Mouse (Mus musculus): ENCODE measurements around the gene Camk2g. TPM values are rescaled to one million over a fixed set of nuclear protein-coding genes. Genes with fewer than 3 reads are reported as not detected.

The Camk2g gene
- polyA plus RNA-seq, 1 experiment from 2014 or later, result 55.0 TPM

- Histone ChIP-seq H3K4me3 (peak overlapping the region; percentile 93), H3K9ac (peak overlapping the region; percentile 93), H3K4me2 (peak overlapping the region; percentile 92), H3K36me3 (peaks cover 43% of the 10 kb centered on the region), H3K4me1 (peaks cover 54% of the 10 kb centered on the region), H3K9me3 (no peaks in the 10 kb centered on the region), H3K27me3 (replicated peaks) (no peaks in the 10 kb centered on the region), H3K27ac (replicated peaks) (peak overlapping the region; percentile 88)
- ATAC-seq (ENCODE audit: extremely low read depth, insufficient number of reproducible peaks, low FRiP score, low TSS enrichment), result peak; percentile 53
- WGBS, result under 1% methylated on average over 52 of the region's 57 CpGs
Measured at GRCm38 (mm10) chr14:20792922-20793757, 748 bp downstream of the Camk2g start.

DNA sequence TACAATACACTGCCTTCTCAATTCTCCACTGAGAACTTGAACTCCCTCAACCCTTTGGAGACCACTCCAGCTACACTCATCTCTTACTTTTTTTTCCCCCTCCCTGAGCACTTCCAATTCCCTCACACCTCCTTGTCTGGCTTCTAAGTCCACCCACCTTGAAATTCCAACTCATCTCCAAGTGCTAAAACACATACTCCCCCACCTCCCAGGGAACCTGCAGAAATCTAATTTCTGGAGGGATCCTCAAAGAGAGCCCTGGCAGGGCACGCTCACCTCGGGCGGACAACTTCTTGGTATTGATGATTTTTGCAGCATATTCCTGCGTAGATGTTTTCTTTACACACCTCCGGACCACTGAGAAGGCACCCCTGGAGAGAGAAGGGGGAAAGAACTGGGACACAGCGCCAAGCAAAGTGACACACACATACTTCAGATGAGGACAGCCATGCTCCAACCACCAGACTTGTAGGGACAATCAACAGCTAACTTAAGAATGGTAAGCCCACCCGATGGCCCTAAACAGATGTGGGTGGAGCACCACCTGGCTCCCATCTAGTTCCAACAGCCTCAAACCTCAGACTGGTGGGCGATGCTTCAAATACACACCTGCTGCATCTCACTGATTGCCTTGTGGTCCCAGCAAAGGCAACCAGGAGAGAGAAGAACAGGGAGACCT lies 1.5 kb downstream of the Camk2g start:
- ATAC-seq (ENCODE audit: extremely low read depth, insufficient number of reproducible peaks, low FRiP score, low TSS enrichment), result no peak
- no peaks in the 10 kb centered on the region for H3K9me3 ChIP-seq
- H3K27ac ChIP-seq (replicated peaks), result peak overlapping the region; percentile 88; the same call in 1 of the 2 replicates
- peak overlapping the region; percentile 92 for H3K4me2 ChIP-seq
- H3K4me3 ChIP-seq, result peak overlapping the region; percentile 93
- H3K9ac ChIP-seq, result peak overlapping the region; percentile 93
- peaks cover 61% of the 10 kb centered on the region for H3K4me1 ChIP-seq
- WGBS, result 64% methylated on average over 8 of the region's 8 CpGs
- peaks cover 51% of the 10 kb centered on the region for H3K36me3 ChIP-seq
- no peaks in the 10 kb centered on the region for H3K27me3 ChIP-seq (replicated peaks)

DNA sequence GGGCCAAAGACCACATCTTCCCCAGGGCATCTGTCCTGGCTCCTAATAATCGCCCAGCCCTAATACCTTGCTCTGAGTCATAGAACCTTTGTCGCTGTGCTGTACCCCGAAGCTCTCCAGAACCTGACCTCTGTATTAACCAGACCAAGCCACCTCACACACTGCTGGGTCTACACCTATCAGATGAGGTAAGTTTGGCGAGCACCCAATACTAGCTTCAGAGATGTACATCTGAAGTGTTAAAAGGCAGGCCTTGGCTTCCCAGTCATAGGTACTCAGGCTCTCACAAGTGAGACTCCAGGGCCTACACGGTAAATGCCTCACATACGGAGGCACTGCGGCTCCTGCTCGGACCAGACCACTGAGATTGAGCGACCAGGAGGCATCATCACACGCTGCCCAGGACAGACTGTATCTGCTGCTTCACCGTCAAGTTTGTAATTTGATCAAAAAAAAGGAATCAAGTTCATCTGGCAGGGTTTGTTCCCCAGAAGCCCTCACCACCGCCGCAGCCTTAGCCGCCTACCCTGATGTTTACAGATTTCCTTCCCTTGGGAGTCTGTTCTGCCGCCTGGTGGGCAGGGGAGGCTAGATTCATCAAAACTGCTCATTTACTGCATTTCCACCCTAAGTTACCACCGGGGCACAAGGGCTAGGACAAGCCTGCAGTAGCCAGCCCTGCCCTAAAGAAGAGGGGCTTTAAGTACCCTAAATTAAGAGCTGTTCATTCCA lies 2.2 kb downstream of the Camk2g start:
- peaks cover 68% of the 10 kb centered on the region for H3K4me1 ChIP-seq
- H3K9ac ChIP-seq, result peak overlapping the region; percentile 93

DNA sequence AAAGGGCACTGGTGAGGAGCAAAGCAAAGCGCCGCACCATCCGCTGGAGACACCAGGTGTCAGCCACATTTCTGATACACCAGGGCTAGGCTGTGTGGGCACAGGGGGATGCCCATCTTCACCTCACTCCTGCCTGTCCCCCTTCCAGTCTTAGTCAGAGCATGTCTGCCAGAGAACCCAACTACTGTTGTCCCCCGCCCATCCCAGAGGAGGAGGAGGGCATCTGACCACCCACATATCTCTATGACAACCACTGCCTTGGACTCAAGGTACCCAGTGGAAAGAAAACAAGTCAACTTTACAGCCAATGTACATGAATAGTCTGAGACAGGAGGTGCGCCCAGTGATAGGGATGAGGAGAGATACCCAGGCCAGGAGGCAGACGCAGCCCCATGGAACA lies 2.9 kb downstream of the Camk2g start:
- 0 out of 2 replicates have a peak overlapping the region, but pooled peaks have one; percentile 93 for H3K9ac ChIP-seq
- no peaks in the 10 kb centered on the region for H3K9me3 ChIP-seq
- H3K4me2 ChIP-seq, result no peak overlapping the region
- no peak overlapping the region for H3K4me3 ChIP-seq
- no peaks in the 10 kb centered on the region for H3K27me3 ChIP-seq (replicated peaks)
- ATAC-seq (ENCODE audit: extremely low read depth, insufficient number of reproducible peaks, low FRiP score, low TSS enrichment), result no peak
- H3K4me1 ChIP-seq, result peaks cover 71% of the 10 kb centered on the region
- WGBS, result 94% methylated on average over 6 of the region's 6 CpGs
- peaks cover 62% of the 10 kb centered on the region for H3K36me3 ChIP-seq
- no peak overlapping the region for H3K27ac ChIP-seq (replicated peaks)

More for the DNA sequence above, 2.2 kb downstream of the Camk2g start:
- Histone ChIP-seq H3K36me3 (peaks cover 55% of the 10 kb centered on the region), H3K4me3 (0 out of 2 replicates have a peak overlapping the region, but pooled peaks have one; percentile 93), H3K9me3 (no peaks in the 10 kb centered on the region), H3K27me3 (replicated peaks) (no peaks in the 10 kb centered on the region), H3K27ac (replicated peaks) (no peak overlapping the region), H3K4me2 (peak overlapping the region; percentile 92)
- 79% methylated on average over 16 of the region's 16 CpGs for WGBS
- no peak for ATAC-seq (ENCODE audit: extremely low read depth, insufficient number of reproducible peaks, low FRiP score, low TSS enrichment)

DNA sequence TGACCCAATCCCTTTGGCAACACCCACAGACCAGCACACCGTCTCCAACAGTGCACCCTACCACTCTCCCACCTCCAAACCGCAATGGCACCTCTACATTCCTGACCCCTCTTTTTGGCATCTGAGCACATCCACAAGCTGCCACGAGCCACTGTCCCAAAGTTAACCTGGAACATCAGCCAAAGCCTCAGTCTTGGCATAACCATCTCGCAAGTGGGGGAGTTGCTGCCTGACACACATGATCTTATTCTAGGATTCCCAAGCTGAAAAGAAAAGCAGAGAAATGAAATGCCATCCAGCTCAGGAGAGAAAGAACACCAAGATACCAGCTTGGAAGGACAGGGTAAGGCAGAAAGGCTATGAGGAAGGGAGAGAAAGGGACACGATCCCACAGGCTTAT lies 3.4 kb downstream of the Camk2g start:
- peaks cover 71% of the 10 kb centered on the region for H3K4me1 ChIP-seq
- H3K4me2 ChIP-seq, result no peak overlapping the region
- WGBS, result 86% methylated on average over 5 of the region's 5 CpGs
- H3K4me3 ChIP-seq, result no peak overlapping the region
- no peak overlapping the region for H3K27ac ChIP-seq (replicated peaks)
- ATAC-seq (ENCODE audit: extremely low read depth, insufficient number of reproducible peaks, low FRiP score, low TSS enrichment), result no peak
- peaks cover 68% of the 10 kb centered on the region for H3K36me3 ChIP-seq
- H3K27me3 ChIP-seq (replicated peaks), result no peaks in the 10 kb centered on the region
- 0 out of 2 replicates have a peak overlapping the region, but pooled peaks have one; percentile 16 for H3K9ac ChIP-seq
- no peaks in the 10 kb centered on the region for H3K9me3 ChIP-seq

GRCm38 (mm10) chr14:20789593-20789992 lies 4.3 kb downstream of the Camk2g start:
- no peak for ATAC-seq (ENCODE audit: extremely low read depth, insufficient number of reproducible peaks, low FRiP score, low TSS enrichment)
- Histone ChIP-seq H3K9me3 (no peaks in the 10 kb centered on the region), H3K4me2 (no peak overlapping the region), H3K9ac (0 out of 2 replicates have a peak overlapping the region, but pooled peaks have one; percentile 19), H3K4me3 (no peak overlapping the region), H3K27ac (replicated peaks) (no peak overlapping the region), H3K4me1 (peaks cover 71% of the 10 kb centered on the region), H3K36me3 (peaks cover 76% of the 10 kb centered on the region), H3K27me3 (replicated peaks) (no peaks in the 10 kb centered on the region)
- 77% methylated on average over 4 of the region's 4 CpGs for WGBS

DNA sequence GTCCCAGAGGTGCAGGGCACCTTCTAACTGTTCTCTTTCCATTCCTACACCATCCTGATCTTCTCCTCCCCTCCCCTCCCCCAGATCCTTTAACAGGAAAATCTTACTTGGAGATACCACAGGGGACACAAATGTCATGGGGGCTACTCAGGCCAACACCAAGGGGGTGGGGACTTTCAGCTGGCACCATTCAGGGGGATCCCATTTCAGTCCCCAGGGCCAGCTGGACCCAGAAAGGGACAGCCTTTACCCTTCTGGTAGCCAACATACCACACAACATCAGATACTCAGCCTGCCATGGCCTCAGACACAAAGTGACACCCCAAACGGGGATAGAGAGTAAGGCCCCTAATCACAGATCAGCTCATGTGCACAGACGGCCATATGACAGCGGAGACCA lies 5.7 kb downstream of the Camk2g start:
- H3K4me3 ChIP-seq, result no peak overlapping the region
- no peaks in the 10 kb centered on the region for H3K9me3 ChIP-seq
- no peak overlapping the region for H3K27ac ChIP-seq (replicated peaks)
- H3K27me3 ChIP-seq (replicated peaks), result no peaks in the 10 kb centered on the region
- H3K4me2 ChIP-seq, result no peak overlapping the region
- ATAC-seq (ENCODE audit: extremely low read depth, insufficient number of reproducible peaks, low FRiP score, low TSS enrichment), result no peak
- peaks cover 84% of the 10 kb centered on the region for H3K4me1 ChIP-seq
- H3K36me3 ChIP-seq, result peaks cover 91% of the 10 kb centered on the region
- peak overlapping the region; percentile 58; the same call in 1 of the 2 replicates for H3K9ac ChIP-seq
- 72% methylated on average over 3 of the region's 3 CpGs for WGBS

DNA sequence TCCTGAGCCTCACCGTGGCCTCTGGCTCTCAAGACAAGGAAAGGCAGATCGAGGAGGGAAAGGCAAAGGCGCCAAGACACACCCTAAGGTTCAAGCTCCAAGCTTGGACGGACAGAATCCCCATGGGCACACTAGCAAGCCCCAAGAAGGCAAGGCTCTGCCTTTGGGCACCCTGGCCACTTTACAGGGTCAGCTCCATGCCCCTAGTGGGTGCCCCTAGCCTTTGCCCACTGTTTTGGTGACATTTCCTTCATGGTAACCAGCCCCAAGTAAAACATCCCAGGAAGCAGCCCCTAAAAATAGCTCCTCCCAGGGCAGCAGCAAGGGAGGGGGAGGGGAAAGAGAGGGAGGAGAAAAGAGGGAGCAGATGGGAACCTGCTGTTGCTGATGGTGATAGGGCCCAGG lies 7.3 kb downstream of the Camk2g start:
- Histone ChIP-seq H3K27me3 (replicated peaks) (no peaks in the 10 kb centered on the region), H3K4me1 (peaks cover 74% of the 10 kb centered on the region), H3K9me3 (no peaks in the 10 kb centered on the region), H3K36me3 (peaks cover 98% of the 10 kb centered on the region), H3K4me2 (peak overlapping the region; percentile 56), H3K27ac (replicated peaks) (peak overlapping the region; percentile 81), H3K9ac (peak overlapping the region; percentile 58; the same call in 1 of the 2 replicates), H3K4me3 (no peak overlapping the region; the same call in 1 of the 2 replicates)
- ATAC-seq (ENCODE audit: extremely low read depth, insufficient number of reproducible peaks, low FRiP score, low TSS enrichment), result no peak
- WGBS, result 44% methylated on average over 4 of the region's 4 CpGs

GRCm38 (mm10) chr14:20786020-20786419 lies 7.9 kb downstream of the Camk2g start:
- H3K4me2 ChIP-seq, result peak overlapping the region; percentile 56; the same call in 1 of the 2 replicates
- H3K9ac ChIP-seq, result peak overlapping the region; percentile 58
- WGBS, result 75% methylated on average over 5 of the region's 5 CpGs
- ATAC-seq (ENCODE audit: extremely low read depth, insufficient number of reproducible peaks, low FRiP score, low TSS enrichment), result no peak
- no peak overlapping the region for H3K4me3 ChIP-seq
- H3K27ac ChIP-seq (replicated peaks), result peak overlapping the region; percentile 81
- H3K36me3 ChIP-seq, result peaks cover 98% of the 10 kb centered on the region
- H3K4me1 ChIP-seq, result peaks cover 73% of the 10 kb centered on the region
- no peaks in the 10 kb centered on the region for H3K27me3 ChIP-seq (replicated peaks)
- no peaks in the 10 kb centered on the region for H3K9me3 ChIP-seq

- Histone ChIP-seq H3K4me1 (peaks cover 70% of the 10 kb centered on the region), H3K36me3 (peaks cover 96% of the 10 kb centered on the region), H3K27me3 (replicated peaks) (no peaks in the 10 kb centered on the region), H3K4me3 (no peak overlapping the region), H3K4me2 (no peak overlapping the region), H3K27ac (replicated peaks) (peak overlapping the region; percentile 62), H3K9me3 (no peaks in the 10 kb centered on the region), H3K9ac (peak overlapping the region; percentile 58)
- 50% methylated on average over 1 of the region's 1 CpGs for WGBS
- ATAC-seq (ENCODE audit: extremely low read depth, insufficient number of reproducible peaks, low FRiP score, low TSS enrichment), result no peak
Measured at GRCm38 (mm10) chr14:20785231-20785630, 8.7 kb downstream of the Camk2g start.

DNA sequence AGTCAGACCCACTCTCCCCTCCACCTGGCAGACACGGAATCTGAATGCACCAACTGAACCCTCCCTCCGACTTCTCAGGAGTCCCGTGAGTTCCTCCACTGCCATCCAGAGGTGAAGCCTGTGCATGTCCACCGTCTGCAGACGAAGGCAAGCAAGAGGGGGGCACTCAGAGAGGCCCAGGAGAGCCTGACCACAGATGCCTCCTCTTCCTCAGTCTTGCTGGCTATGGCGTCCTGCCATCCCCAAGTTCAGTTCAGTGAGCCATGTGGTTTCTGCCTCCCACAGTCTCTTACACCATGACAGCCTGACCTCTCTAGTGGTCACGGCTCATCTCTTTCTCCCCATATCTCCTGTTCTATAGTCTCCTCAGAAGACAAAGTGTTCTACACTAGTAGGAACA lies 9.2 kb downstream of the Camk2g start:
- peaks cover 65% of the 10 kb centered on the region for H3K4me1 ChIP-seq
- H3K36me3 ChIP-seq, result peaks cover 96% of the 10 kb centered on the region
- ATAC-seq (ENCODE audit: extremely low read depth, insufficient number of reproducible peaks, low FRiP score, low TSS enrichment), result no peak

More for the DNA sequence above, 9.2 kb downstream of the Camk2g start:
- Histone ChIP-seq H3K4me2 (no peak overlapping the region), H3K4me3 (no peak overlapping the region), H3K9ac (no peak overlapping the region), H3K27me3 (replicated peaks) (no peaks in the 10 kb centered on the region), H3K27ac (replicated peaks) (0 out of 2 replicates have a peak overlapping the region, but pooled peaks have one; percentile 0), H3K9me3 (no peaks in the 10 kb centered on the region)
- 62% methylated on average over 7 of the region's 7 CpGs for WGBS

Data from heart, embryonic 13.5 days (tissue).